Mouse (Mus musculus) ES-E14 (cell line): ENCODE measurements around the gene Ezr. TPM values are rescaled to one million over a fixed set of nuclear protein-coding genes. Genes with fewer than 3 reads are reported as not detected.

Source experiments
- DNase-seq: peaks from one replicate; pipeline ENCODE4 v3.0.0-alpha.2; 2013; ENCODE audit warnings: low read depth, low spot score
- H3K27ac ChIP-seq: 2 replicates; pipeline ENCODE4 v1.5.1; 2012; ENCODE audit warnings: low read depth, mild to moderate bottlenecking, low read length, moderate library complexity, mixed read lengths; ENCODE audit not compliant: poor library complexity, insufficient read depth, severe bottlenecking
- H3K36me3 ChIP-seq: 2 replicates; pipeline ENCODE4 v1.6.1; 2012; ENCODE audit warnings: mild to moderate bottlenecking, low read length, moderate library complexity, mixed read lengths; ENCODE audit not compliant: control insufficient read depth, poor library complexity, insufficient read depth, severe bottlenecking
- H3K4me1 ChIP-seq, 2 experiments: fragments of 150-350 bp in 1 of 2; sonication (generic) in 1 of 2; 2 replicates each; pipeline ENCODE4 v1.6.1; 2012; ENCODE audit warnings: low read length in 2 of 2, mild to moderate bottlenecking in 1 of 2, mixed read lengths in 1 of 2; ENCODE audit not compliant: control insufficient read depth in 2 of 2, insufficient read depth in 2 of 2, poor library complexity in 1 of 2
- H3K4me3 ChIP-seq, 2 experiments: fragments of 150-350 bp in 1 of 2; sonication (generic) in 1 of 2; 2 replicates each; pipeline ENCODE4 v1.5.1; 2012; ENCODE audit warnings: low read length in 2 of 2, low read depth in 1 of 2, mild to moderate bottlenecking in 1 of 2, mixed read lengths in 1 of 2; ENCODE audit not compliant: insufficient read depth in 1 of 2, poor library complexity in 1 of 2, severe bottlenecking in 1 of 2
- H3K9ac ChIP-seq: 2 replicates; pipeline ENCODE4 v1.6.1; 2012; ENCODE audit warnings: low read depth, mild to moderate bottlenecking, low read length, mixed read lengths; ENCODE audit not compliant: poor library complexity, insufficient read depth, severe bottlenecking
- H3K9me3 ChIP-seq: fragments of 150-350 bp; sonication (generic); 2 replicates; pipeline ENCODE4 v1.6.1; 2012; ENCODE audit warnings: low read depth, mild to moderate bottlenecking, low read length; ENCODE audit not compliant: control insufficient read depth, insufficient read depth
- CHD2 ChIP-seq: IDR thresholded peaks from 2 replicates; pipeline ENCODE4 v1.6.1; 2014; ENCODE audit warnings: mild to moderate bottlenecking, low read depth, low read length, inconsistent platforms
- HCFC1 ChIP-seq: IDR thresholded peaks from 2 replicates; pipeline ENCODE4 v1.6.1; 2012; ENCODE audit warnings: low read length, inconsistent platforms, borderline replicate concordance; ENCODE audit not compliant: insufficient read depth
- MAFK ChIP-seq: IDR thresholded peaks from 2 replicates; pipeline ENCODE4 v1.6.1; 2014; ENCODE audit warnings: mild to moderate bottlenecking, low read depth, low read length, inconsistent platforms; ENCODE audit not compliant: insufficient read depth
- ZC3H11A ChIP-seq: IDR thresholded peaks from 2 replicates; pipeline ENCODE4 v1.6.1; 2012; ENCODE audit warnings: low read depth, mild to moderate bottlenecking, inconsistent platforms, low read length, borderline replicate concordance
- ZNF384 ChIP-seq: IDR thresholded peaks from 2 replicates; pipeline ENCODE4 v1.6.1; 2012; ENCODE audit warnings: low read depth, low read length, inconsistent platforms
- in situ Hi-C, 2 experiments: fragments of 600-800 bp; cut with MboI; formaldehyde crosslinking; loops; one replicate each; pipeline ENCODE4 v1.15.1; 2025; ENCODE audit warnings: low sequenced_read_pairs in 2 of 2, inconsistent platforms in 1 of 2; ENCODE audit not compliant: unreplicated experiment in 2 of 2
- total RNA-seq: library from RNA; depleted of rRNA; stranded (reverse); fragments of 300-350 nt; gene quantifications from 2 replicates; pipeline ENCODE4 v1.2.3, GENCODE M21; 2012

Gene Ezr
- total RNA-seq, 1 experiment: 131 TPM

GRCm38 (mm10) chr17:6768301-6768788, 14.2 kb downstream of the Ezr start:
- no peak for TF ChIP-seq MAFK
- TF ChIP-seq ZC3H11A: no peak
- TF ChIP-seq ZNF384: no peak
- no peak for TF ChIP-seq CHD2
- no peak for TF ChIP-seq HCFC1
- peaks cover 12% of the 10 kb centered on the region; the same call in 1 of the 2 replicates for H3K36me3 ChIP-seq
- H3K4me3 ChIP-seq: no peak overlapping the region
- peaks cover 7 to 36% of the 10 kb centered on the region in 2 experiments; a peak in 3 of 4 replicates for H3K4me1 ChIP-seq
- DNase-seq: no peak
- in situ Hi-C loops: no loop called here
- no peaks in the 10 kb centered on the region for H3K9me3 ChIP-seq
- H3K9ac ChIP-seq: no peak overlapping the region
- no peak overlapping the region for H3K27ac ChIP-seq

GRCm38 (mm10) chr17:6767771-6768170, 14.8 kb downstream of the Ezr start:
- in situ Hi-C loops: no loop called here
- H3K36me3 ChIP-seq: peaks cover 12% of the 10 kb centered on the region; the same call in 1 of the 2 replicates
- H3K4me3 ChIP-seq: no peak overlapping the region
- H3K9ac ChIP-seq: no peak overlapping the region
- TF ChIP-seq MAFK: no peak
- no peak for TF ChIP-seq ZC3H11A
- no peak for TF ChIP-seq CHD2
- no peak for TF ChIP-seq HCFC1
- no peak for TF ChIP-seq ZNF384
- H3K9me3 ChIP-seq: no peaks in the 10 kb centered on the region
- peaks cover 4 to 35% of the 10 kb centered on the region in 2 experiments; a peak in 3 of 4 replicates for H3K4me1 ChIP-seq
- no peak for DNase-seq
- H3K27ac ChIP-seq: no peak overlapping the region

- no peak overlapping the region for H3K4me3 ChIP-seq
- TF ChIP-seq CHD2: no peak
- no peak for TF ChIP-seq ZC3H11A
- TF ChIP-seq MAFK: no peak
- TF ChIP-seq HCFC1: no peak
- no peak for TF ChIP-seq ZNF384
- H3K4me1 ChIP-seq: peaks cover 2 to 31% of the 10 kb centered on the region in 2 experiments; a peak in 2 of 4 replicates
- no peaks in the 10 kb centered on the region for H3K9me3 ChIP-seq
- DNase-seq: no peak
- H3K36me3 ChIP-seq: peaks cover 12% of the 10 kb centered on the region; the same call in 1 of the 2 replicates
- H3K27ac ChIP-seq: no peak overlapping the region
- in situ Hi-C loops: no loop called here
- H3K9ac ChIP-seq: no peak overlapping the region
These were observed 15.8 kb downstream of the Ezr start for GRCm38 (mm10) chr17:6766823-6767222.

GRCm38 (mm10) chr17:6765886-6766285, 16.7 kb downstream of the Ezr start:
- H3K27ac ChIP-seq: no peak overlapping the region
- H3K9ac ChIP-seq: no peak overlapping the region
- H3K4me1 ChIP-seq: peaks cover 2 to 29% of the 10 kb centered on the region in 2 experiments; a peak in 2 of 4 replicates
- no peak for DNase-seq
- TF ChIP-seq CHD2 (no peak), ZNF384 (no peak), HCFC1 (no peak), MAFK (no peak), ZC3H11A (no peak)
- H3K4me3 ChIP-seq: no peak overlapping the region
- no peaks in the 10 kb centered on the region for H3K9me3 ChIP-seq
- in situ Hi-C loops: no loop called here
- H3K36me3 ChIP-seq: peaks cover 8% of the 10 kb centered on the region; the same call in 1 of the 2 replicates

GRCm38 (mm10) chr17:6764730-6765129, 17.9 kb downstream of the Ezr start:
- no peak for TF ChIP-seq HCFC1
- TF ChIP-seq MAFK: no peak
- TF ChIP-seq CHD2: no peak
- no peak for TF ChIP-seq ZC3H11A
- no peak for TF ChIP-seq ZNF384
- Histone ChIP-seq H3K36me3 (peaks cover 8% of the 10 kb centered on the region; the same call in 1 of the 2 replicates), H3K4me3 (no peak overlapping the region), H3K27ac (no peak overlapping the region), H3K9ac (no peak overlapping the region), H3K9me3 (no peaks in the 10 kb centered on the region), H3K4me1 (peaks cover 2 to 32% of the 10 kb centered on the region in 2 experiments; a peak in 2 of 4 replicates)
- in situ Hi-C loops: no loop called here
- DNase-seq: no peak
